Mouse (Mus musculus) ES-Bruce4 (cell line): Measurements from ENCODE around the gene D430041D05Rik.

Experiments
- CTCF ChIP-seq: IDR thresholded peaks from one replicate; pipeline ENCODE4 v1.8.1; 2011; ENCODE audit warnings: low read depth, low read length
- EP300 ChIP-seq: IDR thresholded peaks from 2 replicates; pipeline ENCODE4 v1.6.1; 2011; ENCODE audit warnings: low read depth, low read length; ENCODE audit not compliant: insufficient read depth
- POLR2A ChIP-seq: IDR thresholded peaks from one replicate; pipeline ENCODE4 v1.8.1; 2011; ENCODE audit warnings: low read length; ENCODE audit not compliant: insufficient read depth

DNA sequence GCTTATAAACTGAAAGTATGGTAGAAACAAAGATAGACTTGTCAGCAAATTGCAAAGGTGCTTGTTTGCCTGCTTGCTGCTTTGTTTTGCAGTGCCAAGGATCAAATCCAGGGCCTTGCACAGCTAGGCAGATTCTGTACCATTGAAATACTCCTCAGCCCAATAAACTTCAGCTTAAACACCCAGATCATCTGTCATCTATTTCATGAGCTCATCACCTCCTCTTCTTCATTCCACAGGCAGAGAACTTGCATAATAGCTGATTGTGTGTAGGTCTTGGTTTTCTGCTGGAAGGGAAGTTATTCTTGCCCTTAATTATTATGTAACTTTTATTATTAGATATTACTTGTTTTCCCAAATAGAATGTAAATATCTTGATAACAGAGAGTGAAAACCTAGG, 73.2 kb downstream of the D430041D05Rik start:
- TF ChIP-seq POLR2A (no peak), CTCF (no peak), EP300 (no peak)
